Mouse (Mus musculus) midbrain, postnatal 0 days (tissue): ENCODE measurements at regions not wholly inside any gene's neighbourhood (a gene's known extent, or its start where the extent isn't known, plus 50 kb on each side); places are given as distances from the start of the nearest gene placed in this dataset.

Experiments used
- ATAC-seq: fragments of 200-750 bp; cut with Nextera tagmentation; 2 replicates; pipeline ENCODE4 v1.8.0; 2017; ENCODE audit warnings: moderate number of reproducible peaks, mild to moderate bottlenecking, moderate TSS enrichment, moderate library complexity; ENCODE audit not compliant: low FRiP score
- DNase-seq: peaks from one replicate; pipeline ENCODE4 v3.0.0-alpha.2; 2015; ENCODE audit warnings: low spot score
- H3K27ac ChIP-seq: fragments of 300-500 bp; sonication (generic); 2 replicates; pipeline ENCODE4 v1.5.1; 2014; ENCODE audit warnings: low read depth, mild to moderate bottlenecking, low read length, mixed read lengths
- H3K27me3 ChIP-seq: fragments of 300-500 bp; sonication (generic); 2 replicates; pipeline ENCODE4 v1.6.1; 2014; ENCODE audit warnings: low read length, control low read depth, mixed read lengths; ENCODE audit not compliant: insufficient read depth
- H3K36me3 ChIP-seq: fragments of 300-500 bp; sonication (generic); 2 replicates; pipeline ENCODE4 v1.6.1; 2014; ENCODE audit warnings: low read length, control low read depth, mixed read lengths; ENCODE audit not compliant: insufficient read depth
- H3K4me1 ChIP-seq: fragments of 300-500 bp; sonication (generic); 2 replicates; pipeline ENCODE4 v1.6.1; 2014; ENCODE audit warnings: mild to moderate bottlenecking, control low read depth, antibody characterized with exemption, low read length, mixed read lengths; ENCODE audit not compliant: insufficient read depth
- H3K4me2 ChIP-seq: fragments of 300-500 bp; sonication (generic); 2 replicates; pipeline ENCODE4 v1.6.1; 2014; ENCODE audit warnings: low read depth, mild to moderate bottlenecking, low read length, mixed read lengths; ENCODE audit not compliant: poor library complexity, severe bottlenecking
- H3K4me3 ChIP-seq: fragments of 300-500 bp; sonication (generic); 2 replicates; pipeline ENCODE4 v1.5.1; 2014; ENCODE audit warnings: low read depth, mild to moderate bottlenecking, low read length, moderate library complexity
- H3K9ac ChIP-seq: fragments of 300-500 bp; sonication (generic); replicated peaks from 2 replicates; pipeline ENCODE4 v1.6.1; 2014; ENCODE audit warnings: mild to moderate bottlenecking, low read length, moderate library complexity, mixed read lengths; ENCODE audit not compliant: poor library complexity, severe bottlenecking
- H3K9me3 ChIP-seq: fragments of 300-500 bp; sonication (generic); 2 replicates; pipeline ENCODE4 v1.6.1; 2016; ENCODE audit warnings: low read length, control low read depth
- CTCF ChIP-seq: IDR thresholded peaks from 2 replicates; pipeline ENCODE4 v1.5.1; 2016; ENCODE audit warnings: antibody characterized with exemption, mild to moderate bottlenecking
- WGBS: fragments of 180-500 bp; shearing (Covaris S2); extraction: QIAGEN DNeasy Blood & Tissue Kit; methylation state at CpG from one replicate; pipeline ENCODE4 v1.1.7; 2014; 5-methylcytosine and 5-hydroxymethylcytosine counted together

GRCm38 (mm10) chr2:77358176-77358575 is 77.8 kb upstream of the Sestd1 start:
- Histone ChIP-seq H3K4me1 (no peaks in the 10 kb centered on the region), H3K4me2 (no peak overlapping the region), H3K9ac (no peak overlapping the region), H3K36me3 (no peaks in the 10 kb centered on the region), H3K9me3 (no peaks in the 10 kb centered on the region), H3K27me3 (no peaks in the 10 kb centered on the region), H3K4me3 (no peak overlapping the region), H3K27ac (no peak overlapping the region)
- no peak for ATAC-seq
- 85% methylated on average over 6 of the region's 6 CpGs for WGBS
- no peak for DNase-seq
- no peak for TF ChIP-seq CTCF

DNA sequence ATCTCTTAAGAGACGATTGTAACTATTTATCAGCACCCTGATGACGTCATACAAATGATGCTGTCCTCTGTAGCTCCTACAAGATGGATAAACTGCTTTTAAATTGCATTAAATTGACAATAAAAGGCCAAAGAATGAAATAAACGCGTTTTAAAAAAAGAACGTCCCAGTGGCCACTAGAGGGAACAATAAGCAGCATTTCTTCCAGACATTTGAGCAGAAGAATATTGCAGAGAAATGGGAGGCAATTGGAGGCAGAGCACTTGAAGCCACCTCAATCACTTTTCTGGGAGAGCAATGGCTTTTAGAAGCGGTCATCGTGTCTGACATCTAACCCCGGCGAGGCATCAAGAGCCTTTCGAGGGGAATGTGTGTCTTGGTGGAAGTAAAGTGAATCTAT is 76.4 kb upstream of the Sestd1 start:
- peak; percentile 61 for DNase-seq

DNA sequence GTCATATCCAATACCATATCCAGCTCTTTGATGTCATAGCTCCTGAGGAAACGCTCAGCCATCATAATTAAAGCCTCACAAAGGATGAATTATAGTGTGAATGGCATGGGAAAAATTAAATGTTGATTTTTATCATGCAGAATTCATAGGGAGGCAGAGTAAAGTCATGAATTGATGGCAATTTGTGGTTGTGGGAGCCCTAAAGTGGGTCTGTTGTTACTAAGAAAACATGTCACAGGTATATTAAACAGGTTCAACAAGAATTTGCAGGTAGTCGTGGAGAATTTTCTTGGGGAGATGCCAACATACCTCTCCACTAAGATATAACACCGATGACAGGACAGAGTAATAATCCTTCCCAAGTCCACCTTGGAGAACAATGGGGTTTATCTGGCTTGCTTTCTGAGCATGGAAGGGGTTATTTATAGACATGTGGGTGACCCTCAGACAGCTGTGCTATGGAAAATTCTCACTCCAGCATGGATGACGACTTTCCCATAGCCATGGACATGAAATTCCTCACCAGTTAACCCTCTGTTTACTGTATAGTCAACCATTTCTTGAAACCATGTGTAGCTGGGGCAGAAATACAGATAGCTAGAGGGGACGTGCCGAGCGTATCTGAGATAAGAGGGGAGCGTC is 71.7 kb upstream of the Sestd1 start:
- no peaks in the 10 kb centered on the region for H3K27me3 ChIP-seq
- no peak overlapping the region for H3K4me3 ChIP-seq
- DNase-seq (no peak), ATAC-seq (no peak)
- 82% methylated on average over 8 of the region's 8 CpGs for WGBS
- H3K4me1 ChIP-seq: no peaks in the 10 kb centered on the region
- no peaks in the 10 kb centered on the region for H3K9me3 ChIP-seq
- H3K9ac ChIP-seq: no peak overlapping the region
- H3K36me3 ChIP-seq: no peaks in the 10 kb centered on the region
- H3K27ac ChIP-seq: no peak overlapping the region
- no peak for TF ChIP-seq CTCF
- H3K4me2 ChIP-seq: no peak overlapping the region

More for the DNA sequence above, 76.4 kb upstream of the Sestd1 start:
- no peak overlapping the region for H3K4me3 ChIP-seq
- peak; percentile 81 for TF ChIP-seq CTCF
- H3K9ac ChIP-seq: no peak overlapping the region
- H3K4me1 ChIP-seq: no peaks in the 10 kb centered on the region
- H3K9me3 ChIP-seq: no peaks in the 10 kb centered on the region
- H3K27me3 ChIP-seq: no peaks in the 10 kb centered on the region
- H3K27ac ChIP-seq: no peak overlapping the region
- ATAC-seq: no peak
- H3K36me3 ChIP-seq: no peaks in the 10 kb centered on the region
- WGBS: 63% methylated on average over 10 of the region's 10 CpGs
- no peak overlapping the region for H3K4me2 ChIP-seq

DNA sequence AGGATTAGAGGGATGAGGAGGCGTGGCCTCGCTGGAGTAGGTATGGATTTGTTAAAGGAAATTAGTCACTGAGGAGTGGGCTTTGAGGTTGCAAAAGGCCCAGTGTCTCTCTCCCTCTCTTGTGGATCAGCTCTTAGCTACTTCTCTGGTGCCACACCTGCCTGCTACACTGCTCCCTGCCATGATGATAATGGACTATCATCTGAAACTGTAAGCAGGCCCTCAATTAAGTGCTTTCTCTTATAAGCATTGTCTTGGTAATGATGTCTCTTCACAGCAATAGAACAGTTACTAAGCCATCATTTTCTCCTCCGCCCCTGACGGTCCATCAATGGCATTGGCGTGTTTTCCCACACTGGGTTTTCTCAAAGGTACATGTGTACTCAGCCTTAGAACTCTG is 66.6 kb upstream of the Sestd1 start:
- no peak overlapping the region for H3K27ac ChIP-seq
- TF ChIP-seq CTCF: no peak

GRCm38 (mm10) chr2:77343736-77344440 is 63.5 kb upstream of the Sestd1 start:
- H3K36me3 ChIP-seq: no peaks in the 10 kb centered on the region
- H3K27me3 ChIP-seq: no peaks in the 10 kb centered on the region
- WGBS: 97% methylated on average over 16 of the region's 16 CpGs
- DNase-seq: no peak
- H3K4me2 ChIP-seq: no peak overlapping the region
- H3K4me1 ChIP-seq: no peaks in the 10 kb centered on the region
- no peak overlapping the region for H3K4me3 ChIP-seq
- H3K9me3 ChIP-seq: no peaks in the 10 kb centered on the region
- no peak overlapping the region for H3K9ac ChIP-seq
- no peak overlapping the region for H3K27ac ChIP-seq
- no peak for ATAC-seq
- TF ChIP-seq CTCF: peak; percentile 60

More for the DNA sequence above, 66.6 kb upstream of the Sestd1 start:
- Histone ChIP-seq H3K9me3 (no peaks in the 10 kb centered on the region), H3K36me3 (no peaks in the 10 kb centered on the region), H3K4me1 (no peaks in the 10 kb centered on the region), H3K27me3 (no peaks in the 10 kb centered on the region), H3K4me3 (no peak overlapping the region), H3K4me2 (no peak overlapping the region), H3K9ac (no peak overlapping the region)
- DNase-seq (no peak), ATAC-seq (no peak)
- WGBS: 97% methylated on average over 5 of the region's 5 CpGs

DNA sequence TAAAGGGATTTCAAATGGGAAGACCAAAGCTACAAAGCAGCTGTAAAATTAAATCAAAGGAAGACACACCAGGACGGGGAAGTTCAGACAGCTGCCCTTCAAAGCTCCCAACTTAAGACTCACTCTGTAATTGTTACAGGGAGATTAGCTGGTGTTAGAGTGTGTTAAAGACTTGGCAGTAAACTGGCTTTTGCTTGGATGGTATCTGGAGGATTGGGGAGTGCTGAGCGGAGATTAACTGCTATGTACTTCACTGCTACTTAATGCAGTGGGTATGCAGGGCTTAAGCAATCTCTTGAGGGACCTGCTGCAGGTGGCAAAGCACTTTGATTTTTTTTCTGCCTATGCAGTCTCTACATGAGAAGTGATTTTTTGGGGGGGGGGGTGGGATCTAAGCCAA is 62.0 kb upstream of the Sestd1 start:
- no peaks in the 10 kb centered on the region for H3K27me3 ChIP-seq
- no peak overlapping the region for H3K9ac ChIP-seq
- H3K36me3 ChIP-seq: no peaks in the 10 kb centered on the region
- ATAC-seq: 0 out of 2 replicates have a peak, but pooled peaks have one; percentile 36
- H3K27ac ChIP-seq: no peak overlapping the region
- TF ChIP-seq CTCF: no peak
- no peak overlapping the region for H3K4me2 ChIP-seq
- no peaks in the 10 kb centered on the region for H3K4me1 ChIP-seq
- H3K4me3 ChIP-seq: no peak overlapping the region
- peak; percentile 35 for DNase-seq
- WGBS: 18% methylated on average over 2 of the region's 2 CpGs
- H3K9me3 ChIP-seq: no peaks in the 10 kb centered on the region
